Mouse (Mus musculus): Measurements from ENCODE around the gene Prok2.

GRCm38 (mm10) chr6:99764916-99765315, 38.7 kb upstream of the Prok2 start:
- TF ChIP-seq POLR2A (IDR thresholded peaks at IDR 0.05; ENCODE audit: extremely low read depth, insufficient read depth, low read length) (no peak), CTCF (IDR thresholded peaks at IDR 0.05; ENCODE audit: low read depth, low read length) (no peak)

All from liver, adult 2 months (tissue).